Mouse (Mus musculus): ENCODE results near the gene Man1b1. TPM values are rescaled to one million over a fixed set of nuclear protein-coding genes. Genes with fewer than 3 reads are reported as not detected.

The Man1b1 gene
- total and polyA plus RNA-seq, 3 experiments, result 13.5 to 59.9 (median 53.6) TPM

DNA sequence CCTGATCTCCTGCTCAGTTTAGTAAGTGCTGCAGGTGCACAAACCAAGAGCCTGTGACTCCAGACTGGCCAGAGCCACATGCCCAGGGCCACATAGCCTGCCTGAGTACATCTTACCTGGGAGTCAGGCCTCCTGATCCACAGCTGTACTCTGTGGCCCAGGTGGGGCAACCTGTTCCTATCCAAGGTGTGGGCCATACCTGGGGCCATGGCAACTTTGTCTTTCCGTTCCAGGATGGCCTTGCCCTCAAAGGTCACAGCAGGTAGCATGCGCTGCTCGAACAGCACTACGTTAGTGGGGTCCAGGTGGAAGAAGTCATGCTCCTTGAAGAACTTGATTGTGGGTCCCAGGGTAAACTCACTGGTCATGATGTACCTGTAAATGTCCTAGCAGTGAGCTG lies 32.2 kb downstream of the Man1b1 start:
- no peak for DNase-seq

DNA sequence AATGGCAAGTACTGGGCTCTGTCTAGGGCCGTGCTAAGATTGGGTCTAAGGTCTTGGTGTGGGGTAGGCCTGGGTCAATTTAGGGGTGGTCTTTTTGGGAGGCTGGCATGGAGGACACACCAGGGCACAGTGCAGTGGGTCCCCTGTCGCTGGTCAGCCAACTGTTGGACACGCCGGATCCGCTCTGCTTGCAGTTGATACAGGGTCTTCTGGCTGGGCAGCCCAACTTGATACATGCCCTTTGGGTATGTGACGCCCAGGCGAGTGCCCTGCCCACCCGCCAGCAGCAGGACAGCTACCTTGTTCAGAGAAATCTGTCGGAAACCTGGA lies 32.6 kb downstream of the Man1b1 start:
- no peak for DNase-seq

DNA sequence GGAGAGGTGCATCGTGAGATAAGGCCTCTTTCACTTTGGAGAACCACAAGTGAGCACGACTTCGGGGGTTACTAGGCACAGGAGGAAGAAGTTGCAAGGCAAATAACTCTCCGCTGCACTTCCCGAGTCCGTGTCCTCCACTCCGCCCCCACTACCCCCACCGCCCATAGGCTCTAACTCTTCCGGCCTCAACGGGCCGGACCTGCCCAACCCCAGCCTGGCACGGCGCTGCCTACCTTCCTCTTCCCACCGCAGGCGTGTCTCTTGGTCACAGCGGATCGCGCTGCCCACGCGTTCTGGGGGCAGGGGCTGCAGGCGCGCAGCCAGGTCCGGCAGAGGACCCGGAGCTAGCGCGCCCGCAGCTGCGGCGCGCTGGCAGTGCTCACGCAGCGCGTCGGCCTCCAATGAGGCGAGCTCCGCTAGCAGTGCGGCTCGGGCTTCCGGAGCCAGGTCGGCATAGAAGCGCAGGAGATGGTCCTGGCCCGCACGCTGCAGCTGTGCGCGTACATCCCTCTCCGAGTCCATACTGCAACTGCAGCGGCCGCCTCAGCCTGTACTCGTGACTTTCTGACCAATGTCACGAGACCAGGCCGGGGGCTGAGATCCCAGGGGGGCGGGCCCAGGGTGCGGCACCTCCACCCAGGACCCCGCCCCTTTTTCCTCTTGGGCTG lies 33.1 kb downstream of the Man1b1 start, which contains the start of gene Uap1l1:
Uap1l1 (minus strand) TSS at position 592 of the 671 bp plus-strand sequence.
- peak; percentile 89 for DNase-seq

DNA sequence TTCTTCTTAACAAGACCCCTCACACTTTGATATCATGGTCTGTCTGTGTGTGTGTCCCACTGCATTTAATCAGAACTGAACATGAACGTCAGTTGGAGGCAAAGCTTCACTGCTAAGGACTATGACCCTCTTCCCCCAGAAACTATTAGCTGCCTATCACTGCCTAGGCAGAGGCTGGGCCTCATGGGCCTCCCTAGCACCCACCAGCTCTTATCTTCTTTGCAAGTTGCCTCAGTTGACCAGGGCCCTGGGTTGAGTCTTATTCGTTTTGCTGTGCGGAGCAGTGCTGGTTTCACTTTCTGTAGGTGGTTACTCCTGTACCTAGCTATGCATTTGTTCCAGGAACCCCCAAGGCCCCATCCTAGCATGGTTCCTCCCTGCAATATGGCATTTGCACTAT lies 37.9 kb downstream of the Man1b1 start:
- no peak for DNase-seq

DNA sequence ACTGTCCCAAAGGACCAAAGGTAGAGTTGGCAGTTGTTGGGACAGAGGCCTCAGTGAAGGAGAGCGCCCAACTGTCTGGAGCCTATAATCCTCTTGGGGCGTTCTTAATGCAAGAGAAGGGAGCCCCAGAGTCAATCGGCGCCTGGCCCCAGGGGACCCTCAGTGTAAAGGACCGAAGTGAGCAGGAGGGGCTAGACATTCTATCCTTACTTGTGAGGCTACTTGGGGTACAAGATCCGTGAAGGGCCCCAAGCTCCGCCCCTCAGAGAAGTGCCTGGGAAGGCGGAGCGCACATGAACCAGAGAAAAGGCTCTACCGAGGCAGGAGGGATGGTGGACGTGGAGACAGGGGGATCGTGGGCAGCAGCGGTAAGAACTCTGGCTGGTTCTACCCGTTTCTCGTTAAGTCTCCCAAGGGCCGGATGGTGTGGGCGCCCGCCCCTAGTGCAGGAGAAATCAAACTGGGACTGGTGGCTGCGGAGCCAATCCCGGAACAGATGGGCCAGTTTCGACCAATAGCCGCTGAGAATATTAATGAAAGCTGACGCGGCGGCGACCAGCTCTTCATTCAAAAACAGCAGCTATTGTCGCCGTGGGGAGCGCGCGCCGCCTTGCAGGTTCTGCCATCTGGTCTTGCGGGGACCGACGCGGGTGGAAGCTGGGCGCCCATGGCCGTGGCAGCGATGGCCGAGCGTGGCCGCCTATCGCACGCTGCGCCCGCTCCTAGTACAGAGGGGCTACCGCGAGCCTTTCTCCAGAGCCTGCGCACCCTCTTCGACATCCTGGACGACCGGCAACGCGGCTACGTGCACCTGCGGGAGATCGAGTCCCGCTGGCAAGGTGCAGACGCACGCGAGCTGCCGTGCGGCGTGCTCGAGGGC lies 39.9 kb downstream of the Man1b1 start, which contains the start of gene Sapcd2:
Sapcd2 (plus strand) TSS at position 558 of the 880 bp plus-strand sequence.
- DNase-seq, result peak; percentile 91

DNA sequence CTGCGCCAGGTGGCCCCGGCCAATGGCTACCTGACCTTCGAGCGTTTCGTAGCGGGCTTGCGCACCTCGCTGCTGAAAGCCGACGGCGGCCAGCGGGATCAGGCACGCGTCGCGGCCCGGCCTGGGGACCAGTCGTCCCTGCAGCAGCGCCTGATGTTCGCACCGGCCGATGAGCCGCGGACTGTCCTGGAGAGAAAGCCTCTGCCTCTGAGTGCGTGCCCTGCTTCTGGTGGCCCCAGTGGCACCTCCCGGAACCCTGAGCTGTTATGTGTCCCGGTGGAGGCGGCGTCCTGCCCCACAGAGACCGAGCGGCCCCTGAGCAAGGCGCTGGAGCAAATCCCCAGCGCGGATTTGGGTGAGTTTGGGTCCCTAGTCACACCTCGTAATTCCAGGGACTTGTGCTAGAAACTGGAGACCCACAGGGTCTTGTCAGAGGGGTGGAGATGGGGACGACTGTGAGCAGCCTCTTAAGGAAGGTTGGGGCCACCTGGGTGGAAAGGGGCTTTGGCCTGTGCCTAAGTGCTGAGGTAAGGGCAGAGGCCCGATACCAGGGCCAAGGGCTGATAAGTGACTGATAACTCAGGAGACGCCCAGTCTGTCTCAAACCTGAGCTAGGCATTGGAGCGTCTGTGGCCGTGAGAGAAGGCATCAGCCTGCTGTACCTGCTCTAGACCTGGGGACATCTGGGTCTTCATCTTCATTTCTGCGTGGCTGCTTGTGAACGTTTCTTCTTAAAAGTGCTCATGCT lies 40.7 kb downstream of the Man1b1 start:
- DNase-seq, result no peak

DNA sequence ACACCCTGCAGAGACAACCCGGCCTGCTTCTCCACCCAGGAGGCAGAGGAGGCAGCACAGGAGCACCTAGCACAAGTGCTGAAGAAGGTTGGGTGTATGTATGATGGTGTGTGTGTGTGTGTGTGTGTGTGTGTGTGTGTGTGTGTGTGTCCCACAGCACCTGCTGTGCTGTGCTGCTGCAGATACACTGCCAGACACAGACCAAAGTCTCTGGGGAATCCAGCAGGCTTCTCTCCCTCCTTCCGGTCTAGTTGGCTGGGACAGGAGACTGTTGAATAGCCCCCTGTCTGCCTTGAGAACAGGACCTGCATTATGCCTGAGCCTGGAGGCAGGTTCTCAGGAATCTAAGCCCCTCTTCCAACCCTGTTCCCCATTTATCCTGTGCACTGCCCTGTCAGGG lies 41.3 kb downstream of the Man1b1 start:
- DNase-seq, result no peak

DNA sequence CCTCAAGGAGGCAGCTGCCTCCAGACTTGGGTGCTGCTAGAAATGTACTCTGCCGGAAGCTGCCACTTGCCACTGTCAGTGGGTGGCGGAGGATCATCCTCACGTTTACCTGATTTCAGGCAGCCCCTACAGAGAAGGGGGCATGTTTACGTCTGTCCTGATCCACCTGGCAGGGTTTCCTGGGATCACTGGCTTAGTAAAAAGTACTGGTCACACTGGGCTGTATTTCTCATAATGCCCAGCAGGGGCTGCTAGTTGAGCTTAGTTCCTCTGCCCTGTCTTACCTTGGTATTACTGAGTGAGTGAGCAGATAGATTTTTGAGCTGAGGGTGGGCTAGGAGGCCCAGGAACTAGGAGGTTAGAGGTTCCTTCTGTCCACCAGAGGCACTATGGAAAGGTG lies 44.5 kb downstream of the Man1b1 start:
- peak; percentile 53 for DNase-seq

DNA sequence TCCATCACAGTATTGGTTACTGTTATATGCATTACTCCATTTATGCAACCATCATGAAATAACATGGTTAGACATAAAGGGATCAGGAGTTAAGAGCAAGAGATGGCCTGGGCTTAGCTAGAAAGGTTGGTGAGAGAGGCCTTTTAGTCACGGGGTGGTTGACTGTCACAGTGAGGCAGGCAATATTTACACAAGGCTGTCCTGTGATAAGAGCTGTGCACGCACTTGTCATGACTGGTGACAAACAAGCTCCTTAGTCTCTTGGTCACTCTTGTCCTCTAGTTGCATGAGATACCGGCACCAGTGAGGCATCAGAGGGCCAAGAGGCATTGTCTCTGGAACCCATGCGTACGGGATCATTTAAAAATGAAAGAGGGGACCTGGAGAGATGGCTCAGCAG lies 52.4 kb downstream of the Man1b1 start:
- no peak for DNase-seq

DNA sequence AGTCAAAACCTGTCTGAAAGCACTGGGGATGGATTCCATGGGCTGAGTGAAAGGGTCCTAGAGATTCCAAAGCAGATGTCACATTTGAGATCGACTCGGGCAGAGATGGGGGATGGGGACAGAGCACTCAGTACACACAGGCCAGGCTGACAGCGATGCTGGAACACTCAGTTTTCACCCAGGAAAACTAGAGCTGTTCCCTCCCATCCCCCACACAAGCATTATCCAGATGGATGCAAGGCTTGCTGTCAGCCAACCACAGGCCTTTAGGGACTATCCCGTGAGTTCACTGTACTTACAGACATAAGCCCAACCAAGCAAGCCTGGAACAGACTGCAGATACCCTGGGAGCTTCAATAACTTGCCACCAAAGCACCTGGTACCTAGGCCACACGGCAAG lies 59.1 kb downstream of the Man1b1 start:
- DNase-seq, result no peak

DNA sequence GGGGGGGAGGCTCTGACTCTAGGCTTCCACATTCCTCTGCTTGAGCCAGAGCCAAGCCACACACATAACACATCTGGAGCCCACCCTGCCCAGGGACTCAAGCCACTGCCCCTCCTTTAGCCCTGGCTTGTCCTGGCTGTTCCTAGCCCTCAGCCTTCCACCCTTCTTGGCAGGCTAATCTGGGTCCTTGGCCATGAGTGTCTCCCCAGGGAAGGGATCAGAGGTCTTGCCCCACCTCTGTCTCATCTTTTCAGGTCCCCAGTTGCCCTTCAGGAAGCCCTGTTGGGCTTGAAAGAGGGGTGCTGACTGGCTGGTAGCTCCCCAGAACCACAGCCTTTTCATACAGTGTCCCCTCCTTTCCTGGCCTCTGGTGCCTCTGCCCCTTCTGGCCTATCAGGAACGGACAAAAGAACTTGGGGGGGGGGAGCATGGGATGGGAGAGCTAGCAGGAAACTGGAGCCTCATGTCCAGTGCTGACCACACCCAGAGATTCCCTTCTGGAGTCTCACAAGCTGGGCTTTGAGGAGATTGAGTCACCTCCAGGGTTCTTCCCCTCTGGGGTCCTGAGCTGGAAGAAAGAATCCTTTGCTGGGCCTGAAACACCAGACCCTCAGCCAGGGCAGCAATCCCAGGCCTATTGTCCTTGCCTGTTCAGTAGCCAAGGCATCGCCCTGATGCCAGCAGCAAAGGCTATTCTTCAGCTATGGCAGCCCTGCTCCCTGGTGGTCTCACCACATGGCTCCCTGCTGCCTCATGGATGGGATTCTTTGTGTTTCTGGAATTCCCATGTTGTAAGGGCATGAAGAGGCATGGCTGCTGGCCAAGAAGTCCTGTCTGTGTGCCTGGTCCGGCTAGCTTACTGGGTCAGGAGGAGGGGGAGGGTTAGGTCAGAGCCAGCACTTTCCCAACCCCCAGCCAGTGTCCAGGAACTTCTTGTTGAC lies 62.4 kb downstream of the Man1b1 start:
- DNase-seq, result no peak

DNA sequence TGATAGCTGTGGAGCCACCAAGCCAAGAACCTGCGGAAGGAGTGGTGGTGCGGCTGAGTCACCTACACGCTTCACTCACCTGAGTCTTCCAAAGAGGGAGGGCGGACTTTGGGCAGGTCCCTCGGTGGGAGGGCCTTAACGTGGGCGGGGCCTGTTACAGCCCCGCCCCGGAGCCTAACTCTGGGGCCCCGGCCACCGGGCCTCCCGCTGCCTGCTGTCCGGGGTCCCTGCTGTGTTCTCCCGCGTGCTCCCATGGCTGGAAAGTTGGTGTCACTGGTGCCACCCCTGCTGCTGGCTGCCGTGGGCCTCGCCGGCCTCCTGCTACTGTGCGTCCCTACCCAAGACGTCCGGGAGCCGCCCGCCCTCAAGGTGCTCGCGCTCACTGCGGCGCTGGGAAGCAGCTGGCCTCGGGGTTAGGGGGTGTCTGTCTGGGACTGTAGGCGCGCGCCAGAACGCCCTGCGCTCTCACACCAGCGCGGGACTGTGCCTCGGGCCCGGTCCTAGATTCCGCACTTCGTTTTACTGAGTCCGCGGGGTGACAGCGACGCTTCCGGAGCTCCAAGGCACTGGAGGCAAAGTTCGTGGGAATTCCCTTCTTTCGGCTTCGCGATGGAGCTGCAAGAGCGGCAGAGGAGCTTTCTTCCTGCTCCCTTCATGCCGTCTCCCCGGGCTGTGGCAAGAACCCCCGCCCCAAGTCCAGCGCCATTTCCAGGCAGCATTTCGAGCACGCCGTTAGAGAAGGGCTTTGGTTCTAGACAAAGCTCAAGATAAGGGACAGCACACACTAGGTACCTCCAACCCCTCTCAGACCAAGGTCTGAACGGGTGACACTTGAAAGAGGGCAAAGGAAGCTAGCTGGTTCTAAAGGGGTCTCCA lies 63.8 kb downstream of the Man1b1 start, which contains the start of gene Entpd2:
Entpd2 (plus strand) TSS at position 154 of the 876 bp plus-strand sequence.
- peak; percentile 35 for DNase-seq

DNA sequence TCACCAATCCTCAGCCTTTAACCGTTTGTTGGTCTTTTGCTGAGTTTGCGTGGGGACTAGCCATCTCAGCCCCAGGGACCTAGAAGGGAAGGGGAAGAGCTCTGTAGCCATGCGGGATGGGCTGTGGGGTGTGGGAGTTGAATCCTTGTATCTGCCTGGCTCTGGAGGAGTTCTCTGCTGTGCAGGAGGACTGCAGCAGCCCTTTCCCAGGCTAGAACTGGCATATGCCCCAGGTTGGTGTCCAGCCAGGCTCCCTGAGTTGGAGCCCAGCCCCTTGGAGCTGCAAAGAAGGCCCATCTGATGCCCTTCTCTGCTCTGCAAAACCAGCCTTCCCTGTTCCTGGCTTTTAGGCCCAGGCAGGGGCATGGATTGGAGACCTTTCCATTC lies 64.5 kb downstream of the Man1b1 start:
- DNase-seq, result no peak

DNA sequence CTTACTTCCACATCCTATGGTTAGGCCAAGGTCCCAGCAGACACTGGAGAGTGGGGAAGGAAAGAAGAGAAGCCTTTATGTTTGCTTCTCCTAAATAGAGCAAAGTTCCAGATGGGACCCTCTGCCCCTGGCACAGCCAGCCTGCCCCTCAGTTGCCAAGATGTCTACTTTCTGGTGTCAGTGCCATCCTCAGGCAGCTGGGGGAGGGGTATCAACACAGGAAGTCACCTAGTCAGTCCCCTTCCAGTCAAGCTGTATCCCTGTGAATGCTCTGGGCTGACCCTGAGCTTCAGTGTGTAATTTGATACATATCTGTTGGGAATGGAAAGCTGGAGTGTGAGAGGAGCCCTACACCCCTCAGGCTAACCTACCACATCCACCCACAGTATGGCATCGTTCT lies 64.9 kb downstream of the Man1b1 start:
- DNase-seq, result no peak

DNA sequence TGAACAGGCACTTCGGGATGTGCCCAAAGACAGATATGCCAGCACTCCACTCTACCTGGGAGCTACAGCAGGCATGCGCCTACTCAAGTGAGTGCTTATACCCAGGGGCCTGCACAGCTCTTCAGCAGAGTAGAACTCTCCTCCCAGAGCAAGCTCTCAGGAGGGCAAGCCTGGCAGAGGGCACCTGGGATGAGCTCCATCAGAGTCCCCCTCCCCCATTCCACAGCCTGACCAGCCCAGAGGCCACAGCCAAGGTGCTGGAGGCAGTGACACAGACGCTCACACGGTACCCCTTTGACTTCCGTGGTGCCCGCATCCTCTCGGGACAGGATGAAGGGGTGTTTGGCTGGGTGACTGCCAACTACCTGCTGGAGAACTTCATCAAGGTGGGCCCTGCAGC lies 65.9 kb downstream of the Man1b1 start:
- DNase-seq, result no peak

DNA sequence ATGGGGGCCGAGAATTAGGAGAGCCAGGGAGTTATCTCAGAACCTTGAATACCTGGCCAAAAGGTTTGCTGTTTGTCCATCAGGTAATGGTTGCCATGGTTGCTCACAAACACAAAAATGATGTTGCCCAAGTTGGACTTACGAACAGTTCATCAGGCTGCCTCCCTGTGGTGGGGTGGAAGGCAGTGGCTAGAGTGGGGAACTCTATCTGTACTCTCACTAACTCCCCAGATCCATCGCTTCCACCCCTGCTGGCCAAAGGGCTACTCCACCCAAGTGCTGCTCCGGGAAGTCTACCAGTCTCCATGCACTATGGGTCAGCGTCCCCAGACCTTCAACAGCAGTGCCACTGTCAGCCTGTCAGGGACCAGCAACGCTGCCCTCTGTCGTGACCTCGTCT lies 66.9 kb downstream of the Man1b1 start, which contains the start of gene Npdc1:
Npdc1 (plus strand) TSS at position 301 of the 400 bp plus-strand sequence.
- no peak for DNase-seq

DNA sequence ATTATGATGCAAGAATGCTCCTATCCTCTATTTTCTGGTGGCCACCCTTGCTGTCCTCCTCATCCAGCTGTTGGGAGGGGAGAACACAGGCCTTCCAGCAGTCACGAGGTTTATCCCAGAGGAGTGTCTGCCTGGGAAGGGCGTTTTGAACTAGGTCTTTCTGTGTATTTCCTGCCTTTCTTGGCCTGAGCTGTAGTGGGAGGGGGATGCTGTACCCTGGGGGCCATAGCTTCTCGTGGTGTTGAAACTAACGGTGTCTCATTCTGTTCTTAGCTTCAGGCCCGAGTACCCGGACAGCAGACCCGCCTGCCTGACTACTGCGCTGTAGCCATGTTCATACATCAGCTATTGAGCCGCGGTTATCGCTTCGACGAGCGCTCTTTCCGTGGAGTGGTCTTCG lies 68.2 kb downstream of the Man1b1 start:
- DNase-seq, result no peak

DNA sequence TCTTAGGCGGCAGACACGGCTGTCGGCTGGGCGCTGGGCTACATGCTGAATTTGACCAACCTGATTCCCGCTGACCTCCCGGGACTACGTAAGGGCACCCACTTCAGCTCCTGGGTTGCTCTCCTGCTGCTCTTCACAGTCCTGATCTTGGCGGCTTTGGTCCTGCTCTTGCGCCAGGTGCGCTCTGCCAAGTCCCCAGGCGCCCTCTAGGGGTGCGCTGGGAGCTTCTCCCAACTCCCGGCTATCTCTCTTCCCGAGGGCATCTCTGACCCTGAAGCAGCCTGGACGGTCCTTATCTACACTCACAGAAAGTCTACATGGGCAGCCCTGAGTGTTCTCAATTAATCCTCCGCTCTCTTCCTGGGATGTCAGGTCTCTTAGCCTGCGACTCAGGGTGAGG lies 68.6 kb downstream of the Man1b1 start:
- DNase-seq, result peak; percentile 79
